10 mouse cellular contexts compared by ENCODE assay signal in the genomic region with DNA sequence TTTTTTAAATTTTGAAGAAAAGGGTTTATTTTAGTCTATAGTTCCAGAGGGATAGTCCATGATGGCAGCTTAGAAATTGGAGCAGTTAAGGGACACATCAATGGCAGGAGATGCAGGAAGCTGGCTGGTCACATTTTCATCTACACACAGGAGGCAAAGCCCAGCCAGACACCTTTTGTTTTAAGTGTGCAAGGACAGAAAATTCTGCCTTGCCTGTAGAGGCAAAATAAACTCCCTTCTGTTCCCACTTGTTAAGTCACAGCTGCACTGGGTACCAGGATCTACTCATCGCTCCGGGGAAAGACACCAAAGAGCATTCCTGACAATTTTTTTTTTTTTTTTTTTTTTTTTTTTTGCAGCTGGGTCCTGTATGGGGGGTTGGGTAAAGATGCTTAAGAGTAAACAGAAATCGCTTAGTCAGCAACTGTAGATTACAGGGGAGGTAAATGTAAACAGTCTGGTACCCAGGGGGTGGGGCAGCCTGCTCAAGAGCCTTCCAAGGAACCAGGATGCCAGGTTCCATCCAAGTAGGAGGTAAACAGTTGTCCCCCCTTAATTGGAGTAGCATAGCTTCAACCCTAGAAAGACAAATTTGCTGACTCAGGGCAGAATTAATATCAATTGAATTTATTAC. TPM values are rescaled to one million over a fixed set of nuclear protein-coding genes. Genes with fewer than 3 reads are reported as not detected.
DNase-seq lines count a peak whose midpoint lies in the region; ATAC-seq and TF ChIP-seq lines count a peak whose summit lies in the region.
"Had no signal": no experiment of that assay in that cellular context is flagged by ENCODE, and none has a peak within 500 bp of the region (broad histone marks: within the 10 kb centered on the region; RNA-seq: fewer than 3 reads in every experiment).

No protein-coding gene starts in this region.

- ATAC-seq in heart, embryonic 16.5 days (replicated peaks; ENCODE audit: extremely low read depth, insufficient read depth, low FRiP score), result no peak
- no peak for ATAC-seq in stomach, embryonic 14.5 days (ENCODE audit: insufficient number of reproducible peaks, insufficient read depth, low FRiP score, low read depth)
- no peak for ATAC-seq in stomach, postnatal 0 days (ENCODE audit: low FRiP score, low TSS enrichment)
- ATAC-seq in hindbrain, embryonic 15.5 days (ENCODE audit: low FRiP score, low read depth), result no peak
- no peak for ATAC-seq in intestine, embryonic 16.5 days
- ATAC-seq: Patski had no signal

- H3K4me2 ChIP-seq in heart, embryonic 16.5 days (ENCODE audit: low read depth, low read length), result peak overlapping the region; percentile 26
- H3K4me2 ChIP-seq in stomach, embryonic 14.5 days (replicated peaks; ENCODE audit: low read depth, low read length), result 0 out of 2 replicates have a peak overlapping the region, but pooled peaks have one; percentile 12
- H3K4me2 ChIP-seq in stomach, postnatal 0 days (replicated peaks; ENCODE audit: low read depth), result no peak overlapping the region
- peak overlapping the region; percentile 80 for H3K4me2 ChIP-seq in hindbrain, embryonic 15.5 days
- H3K4me2 ChIP-seq in intestine, embryonic 16.5 days (ENCODE audit: low read depth, low read length), result no peak overlapping the region

- no peak overlapping the region for H3K9ac ChIP-seq in heart, embryonic 16.5 days (ENCODE audit: low read length)
- H3K9ac ChIP-seq in stomach, embryonic 14.5 days (replicated peaks; ENCODE audit: low read depth, low read length), result no peak overlapping the region
- no peak overlapping the region for H3K9ac ChIP-seq in stomach, postnatal 0 days (ENCODE audit: low read length)
- H3K9ac ChIP-seq in hindbrain, embryonic 15.5 days, result peak overlapping the region; percentile 28
- H3K9ac ChIP-seq in intestine, embryonic 16.5 days (ENCODE audit: low read depth, low read length), result no peak overlapping the region

- H3K9me3 ChIP-seq in heart, embryonic 16.5 days (replicated peaks; ENCODE audit: control insufficient read depth, low read length), result no peaks in the 10 kb centered on the region
- H3K9me3 ChIP-seq in stomach, embryonic 14.5 days (ENCODE audit: control insufficient read depth, low read depth, low read length), result no peaks in the 10 kb centered on the region
- no peaks in the 10 kb centered on the region for H3K9me3 ChIP-seq in stomach, postnatal 0 days (ENCODE audit: control insufficient read depth, low read length)
- no peaks in the 10 kb centered on the region for H3K9me3 ChIP-seq in hindbrain, embryonic 15.5 days
- no peaks in the 10 kb centered on the region for H3K9me3 ChIP-seq in intestine, embryonic 16.5 days (ENCODE audit: control insufficient read depth, low read length)

- H3K36me3 ChIP-seq in heart, embryonic 16.5 days (ENCODE audit: control insufficient read depth, insufficient read depth), result no peaks in the 10 kb centered on the region
- peaks cover 4% of the 10 kb centered on the region for H3K36me3 ChIP-seq in stomach, embryonic 14.5 days (ENCODE audit: control insufficient read depth, insufficient read depth, low read length)
- peaks cover 4% of the 10 kb centered on the region; the same call in 1 of the 2 replicates for H3K36me3 ChIP-seq in stomach, postnatal 0 days (ENCODE audit: control insufficient read depth, insufficient read depth, low read length)
- no peaks in the 10 kb centered on the region for H3K36me3 ChIP-seq in hindbrain, embryonic 15.5 days
- peaks cover 2% of the 10 kb centered on the region; the same call in 1 of the 2 replicates for H3K36me3 ChIP-seq in intestine, embryonic 16.5 days (ENCODE audit: control insufficient read depth, insufficient read depth, low read length)

- TF ChIP-seq EP300 in stomach, postnatal 0 days (optimal IDR thresholded peaks at IDR 0.05), result no peak

- no peak overlapping the region for H3K4me3 ChIP-seq in heart, embryonic 16.5 days (ENCODE audit: low read length)
- no peak overlapping the region for H3K4me3 ChIP-seq in stomach, embryonic 14.5 days (ENCODE audit: low read depth, low read length)
- no peak overlapping the region for H3K4me3 ChIP-seq in stomach, postnatal 0 days (ENCODE audit: low read depth, low read length)
- H3K4me3 ChIP-seq in hindbrain, embryonic 15.5 days, result peak overlapping the region; percentile 66
- H3K4me3 ChIP-seq in intestine, embryonic 16.5 days (ENCODE audit: low read length), result no peak overlapping the region

- H3K4me1 ChIP-seq in heart, embryonic 16.5 days (ENCODE audit: control insufficient read depth, insufficient read depth, low read length), result peaks cover 29% of the 10 kb centered on the region
- H3K4me1 ChIP-seq in stomach, embryonic 14.5 days (ENCODE audit: control insufficient read depth, insufficient read depth, low read length), result peaks cover 16% of the 10 kb centered on the region
- H3K4me1 ChIP-seq in stomach, postnatal 0 days (replicated peaks; ENCODE audit: control insufficient read depth, insufficient read depth), result peaks cover 2% of the 10 kb centered on the region; the same call in 1 of the 2 replicates
- peaks cover 42% of the 10 kb centered on the region for H3K4me1 ChIP-seq in hindbrain, embryonic 15.5 days (replicated peaks)
- H3K4me1 ChIP-seq in intestine, embryonic 16.5 days (ENCODE audit: control insufficient read depth, insufficient read depth, low read length), result peaks cover 25% of the 10 kb centered on the region

- 67% methylated on average over 3 of the region's 3 CpGs for WGBS in heart, embryonic 16.5 days
- WGBS in stomach, embryonic 14.5 days, result 59% methylated on average over 3 of the region's 3 CpGs
- WGBS in stomach, postnatal 0 days, result 66% methylated on average over 3 of the region's 3 CpGs
- 30% methylated on average over 3 of the region's 3 CpGs for WGBS in hindbrain, embryonic 15.5 days
- 65% methylated on average over 3 of the region's 3 CpGs for WGBS in intestine, embryonic 16.5 days

- H3K27me3 ChIP-seq in heart, embryonic 16.5 days (ENCODE audit: control insufficient read depth, insufficient read depth, low read length), result no peaks in the 10 kb centered on the region
- no peaks in the 10 kb centered on the region for H3K27me3 ChIP-seq in stomach, embryonic 14.5 days (ENCODE audit: control insufficient read depth, insufficient read depth, low read length)
- H3K27me3 ChIP-seq in stomach, postnatal 0 days (ENCODE audit: control insufficient read depth, insufficient read depth, low read length), result no peaks in the 10 kb centered on the region
- no peaks in the 10 kb centered on the region for H3K27me3 ChIP-seq in hindbrain, embryonic 15.5 days
- no peaks in the 10 kb centered on the region for H3K27me3 ChIP-seq in intestine, embryonic 16.5 days (replicated peaks; ENCODE audit: control insufficient read depth, insufficient read depth, low read length)
- H3K27me3 ChIP-seq: Patski had no signal

- no peak for DNase-seq in heart, adult 18-20 months
- no peak for DNase-seq in stomach, postnatal 0 days (ENCODE audit: low spot score)
- no peak for DNase-seq in right cerebral cortex, postnatal 36 days (ENCODE audit: low spot score in 2 of 2)
- no peak for DNase-seq in adipocyte (ENCODE audit: low spot score)
- DNase-seq: lung, adult 18-20 months had no signal

- H3K27ac ChIP-seq in heart, embryonic 16.5 days (ENCODE audit: low read length), result no peak overlapping the region
- no peak overlapping the region for H3K27ac ChIP-seq in stomach, embryonic 14.5 days (ENCODE audit: low read length)
- H3K27ac ChIP-seq in stomach, postnatal 0 days (replicated peaks), result no peak overlapping the region
- peak overlapping the region; percentile 67 for H3K27ac ChIP-seq in hindbrain, embryonic 15.5 days (replicated peaks)
- H3K27ac ChIP-seq in intestine, embryonic 16.5 days (ENCODE audit: low read length), result no peak overlapping the region

- TF ChIP-seq CTCF in stomach, postnatal 0 days (IDR thresholded peaks at IDR 0.05; ENCODE audit: low read depth), result no peak

RNA-seq across cellular contexts. Expression of a gene that starts 4.4 kb away (rescaled TPM):
- 25.4 and 32.4 TPM in 2 replicates for polyA plus RNA-seq in heart, embryonic 16.5 days (2015; fragmentation: Nextera tagmentation; extraction: Ambion mirVana)
- 10 to 100 TPM; 30.0 to 30.5 TPM for total RNA-seq in heart, adult 18-20 months (2021)
- 18.2 and 21.6 TPM in 2 replicates for polyA plus RNA-seq in stomach, embryonic 14.5 days (2014; fragmentation: Nextera tagmentation; extraction: Ambion mirVana)
- 19.1 and 19.8 TPM in 2 replicates for polyA plus RNA-seq in stomach, postnatal 0 days (2015; fragmentation: Nextera tagmentation; extraction: Ambion mirVana)
- 72.9 and 87.3 TPM in 2 replicates for polyA plus RNA-seq in hindbrain, embryonic 15.5 days (2015; fragmentation: Nextera tagmentation; extraction: Ambion mirVana)
- 8.2 and 10.9 TPM in 2 replicates for polyA plus RNA-seq in intestine, embryonic 16.5 days (2015; fragmentation: Nextera tagmentation; extraction: Ambion mirVana)

Comparison
In these comparisons a context has a peak if more than half of its experiments do, and no peak if none do; other contexts are left out.
1. H3K4me2 ChIP-seq: peak in heart, embryonic 16.5 days (single experiment), stomach, embryonic 14.5 days (single experiment) and hindbrain, embryonic 15.5 days (single experiment); none in stomach, postnatal 0 days (single experiment) and intestine, embryonic 16.5 days (single experiment).